Mouse (Mus musculus) lung, postnatal 14 days (tissue): ENCODE data around the gene Cryba1.
"Not testable (repeated sequence)": the region's sequence is repeated elsewhere in the genome, so short reads cannot be mapped to it uniquely, and the experiment has no call there.

Experiments used
- DNase-seq: peaks from one replicate; pipeline ENCODE4 v3.0.0; 2021

The Cryba1 gene

DNA sequence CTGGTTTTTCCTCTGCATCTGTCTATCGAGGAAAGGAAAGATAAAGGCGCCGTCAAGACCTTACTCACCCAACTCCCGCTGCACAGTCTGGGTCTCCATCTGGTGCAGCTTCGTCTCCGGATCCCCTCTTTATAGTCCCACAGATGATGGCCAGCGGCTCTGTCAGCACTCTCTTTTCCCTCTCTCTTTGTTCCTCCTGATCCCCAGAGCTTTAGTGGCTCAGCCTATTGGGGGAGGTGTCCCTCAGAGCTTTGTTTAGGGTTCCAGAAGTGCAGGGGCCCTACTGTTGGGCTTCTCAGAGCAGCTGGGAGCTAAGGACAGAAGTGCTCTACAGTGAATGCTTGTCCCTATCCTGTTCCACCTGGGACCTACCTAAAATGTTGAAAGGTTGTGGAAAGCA lies at the start of gene Cryba1:
TSS of gene Cryba1 (minus strand) at position 101 of the 400 bp plus-strand sequence.
- no peak for DNase-seq

DNA sequence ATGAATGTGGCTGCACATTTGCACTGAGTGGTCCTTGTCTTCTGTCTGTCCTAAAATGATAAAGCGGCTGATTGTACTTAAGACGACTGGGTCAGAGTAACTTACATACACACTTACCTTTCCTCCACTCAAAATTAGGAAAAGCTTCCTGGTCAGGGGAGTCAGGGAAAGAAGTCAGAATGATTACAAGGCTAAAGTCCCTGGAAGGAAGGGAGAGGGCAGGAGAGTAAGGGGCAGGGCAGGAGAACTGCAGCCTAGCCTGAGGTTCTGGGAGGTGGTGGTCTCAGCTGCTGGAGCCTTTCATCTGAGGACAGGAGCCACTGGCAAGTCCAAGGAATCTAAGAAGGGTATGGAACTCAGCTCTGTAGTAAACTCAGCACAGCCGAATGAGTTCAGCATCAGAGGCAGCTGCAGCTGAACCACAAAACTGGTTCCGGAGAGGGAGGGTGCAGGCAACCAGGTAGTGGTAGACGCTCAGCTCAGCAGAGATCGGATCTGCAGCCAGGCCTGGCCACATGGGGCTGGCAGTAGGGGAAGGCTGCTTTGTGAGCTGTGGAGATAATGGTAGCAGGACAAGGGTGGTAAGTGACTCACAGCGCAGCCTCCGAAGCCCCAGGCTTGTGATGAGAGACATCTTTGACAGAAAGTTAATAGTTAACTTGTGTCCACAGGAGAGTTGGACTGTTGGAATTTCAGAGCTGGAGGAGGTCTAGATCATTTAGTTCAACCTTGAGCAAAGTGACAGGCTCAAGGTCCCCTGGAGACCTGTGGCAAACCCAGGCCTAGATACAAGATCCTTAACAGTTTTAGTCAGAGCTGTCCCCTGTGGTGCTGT lies 47.0 kb upstream of the Cryba1 start:
- DNase-seq, result no peak

DNA sequence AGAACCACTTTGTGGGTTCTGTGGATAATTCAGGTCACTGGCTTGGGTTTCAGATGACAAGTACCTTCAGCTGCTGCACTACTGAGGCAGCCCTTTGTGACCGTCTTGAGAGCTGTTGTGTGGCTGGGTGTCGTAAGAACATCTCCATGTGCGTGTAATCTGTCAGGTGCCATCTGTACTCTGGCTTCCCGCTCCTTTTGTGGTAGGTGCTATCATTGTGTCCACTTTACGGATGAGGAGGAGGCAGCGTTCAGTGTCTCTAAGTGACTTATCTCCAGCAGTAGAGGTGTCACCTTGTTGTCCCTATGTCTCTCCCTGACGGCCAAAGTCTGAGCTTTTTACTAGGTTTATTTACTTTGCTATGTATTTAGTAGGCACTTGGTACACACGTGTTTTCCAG lies 45.3 kb upstream of the Cryba1 start:
- no peak for DNase-seq

DNA sequence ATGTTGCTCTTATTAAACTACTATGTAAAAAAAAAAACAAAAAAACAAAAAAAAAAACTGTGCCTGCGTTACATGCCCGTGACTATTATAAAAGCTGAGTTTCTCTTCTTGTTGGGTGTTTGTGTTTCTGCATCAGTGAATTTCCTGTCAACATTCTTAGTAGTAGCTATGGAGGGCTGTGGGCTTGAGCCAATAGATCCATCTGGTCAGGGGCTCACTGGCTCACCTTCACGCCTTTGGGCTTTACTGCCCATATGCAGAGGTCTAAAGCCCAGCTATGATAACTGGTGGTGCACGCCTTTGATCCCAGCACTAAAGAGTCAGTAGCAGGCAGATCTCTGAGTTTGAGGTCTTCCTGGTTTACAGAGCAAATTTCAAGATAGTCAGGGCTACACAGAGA lies 44.4 kb upstream of the Cryba1 start:
- DNase-seq, result no peak

DNA sequence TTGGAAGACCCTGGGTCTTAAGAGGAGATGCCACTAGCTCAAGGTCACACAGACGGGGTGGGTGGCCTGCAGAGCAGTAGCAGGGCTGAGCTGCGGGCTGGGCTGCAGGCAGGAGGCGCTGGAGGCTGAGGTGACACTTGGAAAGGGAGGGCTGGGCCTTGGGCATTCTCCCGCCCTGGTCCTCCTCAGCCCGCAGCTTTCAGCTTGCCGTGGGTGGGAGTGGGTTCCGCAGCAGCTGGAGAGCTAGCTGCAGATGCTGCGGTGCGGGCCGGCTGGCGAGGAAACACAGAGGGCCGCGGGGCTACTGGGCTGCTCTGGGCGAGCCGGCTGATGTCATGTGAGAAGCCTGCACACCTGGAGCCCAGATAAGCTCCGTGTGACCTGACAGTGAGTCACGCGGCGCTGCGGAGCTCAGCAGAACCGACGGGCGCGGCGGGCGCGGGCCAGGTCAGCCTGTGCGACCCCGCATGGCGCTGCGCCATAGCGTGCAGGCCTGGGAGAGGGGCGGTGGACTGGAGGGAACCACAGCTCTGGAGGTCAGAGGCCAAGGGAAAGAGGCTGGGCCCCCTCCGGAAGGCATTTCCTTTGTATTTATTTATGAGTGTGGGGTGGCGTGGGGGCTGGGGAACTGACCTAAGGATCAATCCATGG lies 41.4 kb upstream of the Cryba1 start:
- peak; percentile 69 for DNase-seq

DNA sequence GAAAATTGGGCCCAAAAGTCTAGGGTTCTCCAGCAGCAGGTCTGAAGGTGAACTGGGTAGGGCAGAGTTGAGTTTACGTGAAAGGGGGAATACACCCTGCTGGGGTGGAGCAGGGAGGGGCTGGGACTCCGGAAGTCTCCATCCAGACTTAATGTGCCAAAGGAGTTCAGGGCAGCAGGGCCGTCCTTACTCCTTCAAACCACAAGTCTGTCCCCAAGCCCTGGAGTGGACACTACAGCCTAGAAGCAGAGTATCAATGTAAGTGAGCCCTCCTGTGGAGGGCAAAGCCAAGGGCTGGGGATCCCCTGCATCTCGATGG lies 40.3 kb upstream of the Cryba1 start:
- DNase-seq, result peak; percentile 28

DNA sequence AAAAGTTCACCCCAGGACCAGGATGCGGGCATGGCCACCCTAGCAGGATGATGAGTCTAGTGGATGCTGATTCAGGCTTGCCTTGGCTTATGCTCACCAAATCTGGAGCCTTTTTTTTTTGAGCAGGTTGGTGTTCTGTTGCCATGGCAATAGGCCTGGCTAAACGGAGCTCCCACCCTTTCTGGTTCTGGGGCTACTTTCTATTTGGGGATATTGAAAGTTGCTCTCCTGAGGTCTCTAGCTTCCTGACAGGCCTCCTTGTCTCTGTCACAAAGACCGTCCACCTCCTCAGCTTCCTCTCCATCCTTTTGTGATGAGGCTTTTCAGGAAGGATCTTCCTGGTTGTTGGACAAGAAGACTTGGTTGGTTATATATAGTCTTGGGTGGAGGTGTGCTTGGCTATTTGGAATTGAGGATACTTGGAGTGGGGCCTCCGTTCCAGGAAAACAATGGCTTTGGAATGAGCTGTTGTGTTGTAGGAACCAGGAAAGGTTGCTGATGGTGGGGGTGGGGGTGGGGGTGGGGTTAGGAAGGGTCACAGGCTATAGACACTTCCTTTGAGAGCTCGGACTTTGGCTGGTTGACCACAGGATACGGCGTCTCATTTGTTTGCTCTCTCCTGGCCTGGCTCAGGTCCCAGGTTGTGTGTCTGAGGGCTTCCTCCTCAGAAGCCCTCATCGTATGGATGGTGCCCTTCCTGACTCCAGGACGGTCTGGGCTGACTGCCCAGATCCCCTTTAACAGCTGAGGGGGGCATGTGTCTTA lies 39.8 kb upstream of the Cryba1 start:
- peak; percentile 66 for DNase-seq

DNA sequence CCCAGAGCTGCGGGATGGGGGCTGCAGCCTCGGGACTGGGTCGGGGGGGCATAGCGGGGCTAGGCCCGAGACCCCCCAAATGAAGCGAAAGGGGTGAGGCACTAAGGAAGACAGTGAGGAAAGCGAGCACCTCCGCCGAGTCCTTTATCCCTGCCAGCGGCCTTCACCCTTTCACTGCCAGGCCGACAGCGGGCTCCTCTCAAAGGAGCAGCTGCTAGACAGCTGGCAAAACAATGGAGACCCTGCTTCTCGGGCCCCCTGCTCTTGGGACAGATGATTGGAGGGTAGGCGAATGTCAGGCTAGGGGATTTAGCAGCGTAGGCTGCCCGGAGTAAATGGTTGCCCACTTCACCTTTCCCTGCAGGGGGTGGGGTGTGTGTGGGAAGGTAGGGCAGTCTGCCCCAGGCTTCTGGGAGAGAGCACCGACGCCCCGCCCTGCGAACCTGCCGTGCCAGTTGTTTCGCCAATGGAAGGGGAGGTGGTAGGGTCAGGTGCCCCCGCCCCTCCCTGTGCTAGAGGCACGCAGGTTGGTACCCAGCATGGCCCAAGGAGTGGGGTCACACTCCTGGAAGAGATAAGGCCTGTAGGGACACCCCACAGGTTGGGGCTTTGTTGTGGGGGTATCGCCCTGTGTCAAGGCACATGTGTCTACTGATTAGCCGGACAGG lies 38.7 kb upstream of the Cryba1 start:
- peak; percentile 68 for DNase-seq

DNA sequence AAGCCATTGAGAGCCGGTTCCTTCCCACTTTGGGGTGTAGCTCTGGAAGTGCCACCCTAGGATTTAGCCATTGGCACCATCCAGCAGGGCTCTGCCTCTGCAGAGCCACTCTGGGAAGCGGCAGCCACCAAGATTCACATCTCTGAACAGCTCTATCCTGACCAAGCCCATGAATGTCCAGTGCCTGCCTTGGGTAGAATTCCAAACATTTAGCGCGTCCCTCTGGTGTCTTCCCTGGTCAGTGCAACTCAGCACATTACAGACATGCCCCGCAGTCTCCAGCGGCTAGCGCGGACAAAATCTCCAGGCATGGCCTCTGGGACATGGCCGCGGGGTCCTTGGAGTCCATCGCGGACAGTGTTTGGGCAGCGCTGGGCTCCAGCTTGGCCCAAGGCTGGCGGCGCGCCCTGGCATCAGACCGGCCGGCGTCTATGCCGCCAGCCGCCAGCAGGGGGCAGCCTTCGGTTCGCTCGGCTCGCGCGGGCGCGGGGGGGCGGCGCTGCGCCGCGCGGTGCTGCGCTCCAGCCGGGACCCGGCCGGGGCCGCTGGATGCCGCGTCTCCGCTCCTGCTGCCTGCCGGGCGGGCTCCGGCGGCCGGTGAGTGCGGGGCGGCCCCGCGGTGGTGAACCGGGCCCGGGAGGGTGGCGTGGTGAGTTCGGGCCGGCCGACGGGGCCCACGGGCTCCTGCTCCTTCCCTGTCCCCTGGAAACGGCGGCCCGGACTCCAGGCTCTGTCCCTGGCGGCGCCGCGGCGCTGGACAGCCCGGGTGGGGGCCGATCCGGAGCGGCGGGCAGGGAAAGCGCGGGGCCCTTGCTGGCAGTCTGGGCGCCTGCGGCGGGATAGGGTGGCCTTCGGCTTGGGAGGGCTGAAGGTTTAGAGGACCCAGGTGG lies 37.9 kb upstream of the Cryba1 start, which contains the start of gene Myo18a:
TSS of gene Myo18a (plus strand) at position 464 of the 890 bp plus-strand sequence.
- DNase-seq, result peak; percentile 92

DNA sequence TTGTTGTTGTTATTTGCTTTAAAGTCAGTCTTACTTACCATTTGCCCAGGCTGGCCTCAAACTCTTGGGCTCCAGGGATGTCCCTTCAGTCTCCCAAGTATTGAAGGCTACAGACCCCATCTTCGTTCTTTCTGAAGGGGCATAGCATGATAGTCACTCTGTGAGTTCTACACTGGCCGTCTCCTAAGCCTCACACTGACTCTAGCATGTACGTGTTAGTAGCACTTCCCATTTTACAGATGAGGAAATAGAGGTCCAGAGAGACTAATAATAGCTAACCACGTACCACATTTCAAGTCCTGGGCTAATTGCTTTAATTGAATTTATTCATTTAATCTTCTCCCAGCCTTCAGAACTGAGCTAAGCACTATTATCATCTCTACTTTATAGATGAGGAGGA lies 34.9 kb upstream of the Cryba1 start:
- no peak for DNase-seq

DNA sequence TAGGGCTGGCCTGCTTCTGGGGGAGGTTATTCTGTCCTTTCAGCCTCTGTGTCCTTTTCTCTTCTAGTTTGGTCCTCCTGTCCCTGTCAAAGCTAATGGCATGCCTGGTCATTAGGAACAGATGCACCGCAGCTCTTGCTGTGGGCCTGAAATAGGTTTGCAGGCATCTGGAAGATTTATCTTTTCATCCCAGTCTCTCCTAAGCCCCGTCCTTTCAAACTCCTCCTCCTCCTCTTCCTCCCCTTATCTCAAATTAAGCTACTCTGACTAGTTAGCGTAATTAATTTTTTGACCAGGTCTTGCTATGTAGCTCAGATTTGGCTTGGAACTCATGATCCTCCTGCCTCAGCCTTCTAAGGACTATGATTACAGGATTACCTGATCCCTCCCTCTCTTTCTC lies 28.4 kb upstream of the Cryba1 start:
- no peak for DNase-seq

DNA sequence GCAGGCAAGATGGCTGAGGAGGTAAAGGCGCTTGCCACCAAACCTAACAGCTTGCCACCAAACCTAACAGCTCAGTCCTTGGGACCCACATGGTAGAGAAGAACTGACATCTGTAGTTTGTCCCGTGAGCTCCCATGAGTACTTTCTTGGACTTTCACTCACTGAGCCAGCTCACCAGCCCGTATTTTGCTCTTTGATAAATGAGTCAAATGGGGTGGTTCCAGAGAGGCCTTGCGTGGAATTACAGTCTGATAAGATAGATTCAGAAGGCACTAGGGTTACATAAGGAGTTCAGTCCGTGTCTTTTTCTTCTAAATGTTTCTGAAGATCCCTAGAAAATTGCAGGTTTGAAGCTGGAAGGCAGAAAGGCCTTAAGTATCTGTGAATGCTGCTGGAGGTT lies 27.4 kb upstream of the Cryba1 start:
- DNase-seq, result no peak

DNA sequence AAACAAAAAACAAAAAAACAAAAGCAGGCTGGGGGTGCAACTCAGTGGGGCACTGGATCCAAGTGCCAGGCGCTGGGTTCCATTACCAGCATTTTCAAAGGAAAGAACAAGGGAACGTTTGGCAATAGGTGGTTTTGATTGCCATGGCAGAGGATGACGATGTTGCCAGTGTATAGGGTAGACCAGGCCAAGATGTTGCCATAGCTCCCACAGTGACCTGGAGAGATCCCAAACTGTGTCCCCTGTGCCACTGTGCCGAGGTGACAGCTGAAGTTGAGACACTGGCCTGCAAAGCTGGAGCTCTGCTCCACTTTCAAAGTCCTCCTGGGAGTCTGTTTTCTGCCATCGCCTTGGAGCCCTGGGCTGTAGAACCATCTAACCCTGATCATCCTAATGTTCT lies 23.9 kb upstream of the Cryba1 start:
- DNase-seq, result no peak

DNA sequence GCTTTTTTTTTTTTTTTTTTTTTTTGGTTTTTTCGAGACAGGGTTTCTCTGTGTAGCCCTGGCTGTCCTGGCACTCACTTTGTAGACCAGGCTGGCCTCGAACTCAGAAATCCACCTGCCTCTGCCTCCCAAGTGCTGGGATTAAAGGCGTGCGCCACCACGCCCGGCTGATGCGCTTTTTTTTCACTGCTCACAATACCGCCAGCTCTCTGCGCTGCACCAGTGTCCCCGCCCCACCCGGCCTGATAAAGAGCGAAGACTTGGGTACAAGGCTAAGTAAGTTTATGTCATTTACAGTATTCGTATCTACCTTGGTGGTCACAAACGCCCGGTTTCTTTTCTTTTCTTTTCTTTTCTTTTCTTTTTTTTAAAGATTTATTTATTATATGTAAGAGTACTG lies 22.0 kb upstream of the Cryba1 start:
- not testable (repeated sequence) for DNase-seq

DNA sequence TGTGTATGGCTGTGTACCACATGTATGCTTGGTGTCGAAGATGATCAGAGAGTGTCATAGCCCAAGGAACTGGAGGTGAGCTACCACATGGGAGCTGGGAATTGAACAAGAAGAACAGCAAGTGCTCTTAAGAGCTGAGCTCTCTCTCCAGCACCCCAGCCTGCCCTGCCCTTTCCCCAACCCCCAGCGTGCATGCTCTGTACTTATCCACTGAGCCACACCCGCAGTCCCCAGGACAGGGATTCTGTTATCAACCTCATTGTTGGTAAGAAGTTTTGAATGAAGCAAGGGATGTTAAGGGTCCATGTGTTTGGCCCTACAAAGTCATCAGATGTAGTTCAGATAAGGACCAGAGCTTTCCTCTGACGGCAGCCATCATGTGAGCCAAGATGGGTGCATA lies 21.6 kb upstream of the Cryba1 start:
- no peak for DNase-seq

DNA sequence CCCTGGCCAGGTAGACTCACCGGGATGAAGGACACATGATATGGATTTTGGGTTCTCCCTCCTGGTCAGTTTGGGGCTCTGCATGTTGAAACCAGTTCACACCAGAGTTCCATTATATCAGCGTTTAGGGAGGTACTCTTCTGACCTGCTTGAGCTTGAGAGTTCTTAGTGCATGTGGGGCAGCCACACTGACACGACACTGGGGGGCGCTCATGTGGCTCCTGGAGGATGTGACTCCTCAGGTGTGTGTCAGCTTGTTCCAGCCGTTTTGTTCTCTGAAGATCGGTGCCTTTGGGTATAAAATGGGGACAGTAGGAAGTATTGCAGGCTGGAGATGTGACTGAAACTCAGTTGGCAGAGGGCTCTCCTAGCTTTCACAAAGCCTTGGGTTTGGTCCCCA lies 18.9 kb upstream of the Cryba1 start:
- peak; percentile 64 for DNase-seq

DNA sequence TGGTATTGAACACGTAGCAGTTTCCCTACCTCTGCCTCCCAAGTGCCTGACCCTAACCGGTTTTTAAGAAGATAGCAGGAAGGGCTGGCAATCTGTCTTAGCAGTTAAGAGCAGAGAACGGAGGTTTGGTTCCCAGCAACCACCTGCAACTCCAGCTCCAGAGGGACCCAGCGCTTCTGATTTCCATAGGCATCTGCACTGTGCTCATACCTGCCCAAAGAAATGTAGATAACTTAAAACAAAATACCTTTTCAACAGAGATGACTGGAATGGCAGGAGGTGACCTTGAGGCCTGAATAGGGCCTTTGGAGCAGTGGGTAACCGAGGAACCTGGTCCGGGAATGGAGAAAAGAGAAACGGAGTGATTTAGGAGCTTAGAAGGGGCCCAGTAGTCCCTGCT lies 13.5 kb upstream of the Cryba1 start:
- DNase-seq, result no peak

DNA sequence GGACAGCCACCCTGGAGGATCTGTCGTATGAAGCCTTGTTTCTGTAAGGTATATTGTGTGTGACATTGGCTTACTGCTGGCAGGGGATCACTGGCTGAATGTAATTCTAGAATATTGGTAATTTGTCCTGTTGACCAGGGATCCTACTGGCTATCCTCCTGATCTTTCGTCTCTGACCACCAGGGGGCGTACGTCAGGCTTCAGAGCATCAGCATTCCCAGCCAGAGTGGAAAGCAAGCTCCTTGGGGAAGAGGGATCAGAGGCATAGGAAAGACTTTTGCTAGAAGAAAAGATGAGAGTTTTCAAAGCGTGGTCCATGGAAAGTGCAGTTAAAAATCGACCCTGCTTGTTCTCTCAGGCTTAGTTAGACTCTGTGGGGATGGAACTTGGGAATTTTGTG lies 12.2 kb upstream of the Cryba1 start:
- peak; percentile 93 for DNase-seq

DNA sequence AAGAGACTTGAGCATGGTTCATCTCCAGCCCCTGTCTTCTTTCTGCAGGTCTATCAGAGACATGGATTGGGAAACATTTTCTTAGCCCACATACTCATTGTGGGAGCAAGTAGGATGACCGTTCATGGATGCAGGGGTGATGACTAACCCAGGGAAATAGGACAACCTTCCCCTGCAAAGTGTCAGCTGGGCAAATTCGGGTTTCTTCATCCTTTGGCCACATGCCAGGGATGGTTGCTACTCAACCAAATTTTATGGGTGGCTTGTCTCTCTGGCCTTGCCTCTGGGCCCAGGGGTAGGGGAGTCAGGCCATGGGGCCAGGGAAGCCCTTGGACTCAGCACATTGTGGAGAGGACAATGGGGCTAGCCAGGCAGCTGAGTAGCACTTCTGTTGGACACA lies 3.5 kb upstream of the Cryba1 start:
- no peak for DNase-seq

DNA sequence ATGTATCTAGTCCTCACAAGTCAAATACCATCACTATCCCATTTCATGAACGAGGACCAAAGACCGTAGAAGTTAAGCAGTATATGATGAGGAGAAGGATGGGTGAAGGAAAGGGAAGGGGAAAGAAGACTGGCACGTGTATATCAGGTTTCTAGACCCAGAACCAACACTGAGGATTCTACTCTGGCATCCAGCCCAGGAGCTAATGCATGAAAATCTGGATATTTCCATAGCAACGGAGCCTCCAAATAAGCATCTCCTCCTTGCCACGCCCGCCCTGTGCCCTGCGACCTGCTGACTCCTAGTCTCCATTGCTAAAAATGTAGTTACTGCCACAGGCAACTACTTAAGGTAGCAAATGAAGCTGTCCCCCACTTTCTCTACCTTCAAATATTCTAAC lies 317 bp downstream of the Cryba1 start:
- DNase-seq, result no peak

DNA sequence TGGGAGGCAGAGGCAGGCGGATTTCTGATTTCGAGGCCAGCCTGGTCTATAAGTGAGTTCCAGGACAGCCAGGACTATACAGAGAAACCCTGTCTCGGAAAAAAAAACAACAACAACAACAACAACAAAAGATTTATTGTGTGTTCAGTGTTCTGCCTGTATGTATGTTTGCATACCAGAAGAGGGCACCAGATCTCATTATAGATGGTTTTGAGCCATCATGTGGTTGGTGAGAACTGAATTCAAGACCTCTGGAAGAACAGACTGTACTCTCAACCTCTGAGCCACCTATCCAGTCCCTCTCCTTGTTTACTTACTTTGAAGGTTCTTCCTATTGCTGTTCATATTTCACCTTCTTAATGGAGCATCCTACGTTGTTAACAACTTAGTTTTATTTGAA lies 3.7 kb downstream of the Cryba1 start:
- no peak for DNase-seq

DNA sequence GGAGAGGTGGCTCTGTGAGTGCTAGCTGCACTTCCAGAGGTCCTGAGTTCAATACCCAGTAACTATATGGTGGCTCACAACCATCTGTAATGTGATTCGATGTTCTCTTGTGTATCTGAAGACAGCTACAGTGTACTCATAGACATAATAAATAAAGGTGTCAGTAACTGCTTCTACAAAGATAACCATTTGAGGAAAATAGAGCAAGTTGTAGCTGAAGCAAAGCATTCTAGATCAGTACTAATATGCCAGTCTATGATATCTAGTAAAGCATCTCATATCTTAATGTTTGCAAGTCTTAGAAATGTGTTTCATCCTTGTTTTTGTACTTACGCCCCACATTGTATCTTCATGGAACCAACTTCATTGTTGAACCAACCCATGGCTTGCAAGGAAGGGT lies 6.0 kb downstream of the Cryba1 start:
- no peak for DNase-seq
